Mouse (Mus musculus): ENCODE measurements around the gene Ace3.

- TF ChIP-seq CTCF (IDR thresholded peaks at IDR 0.05; ENCODE audit: control insufficient read depth, insufficient read depth, insufficient read length): no peak
- no peak for TF ChIP-seq MYOG (IDR thresholded peaks at IDR 0.05; ENCODE audit: control insufficient read depth, extremely low read depth, insufficient read length)
- no peak for TF ChIP-seq MYOD1 (IDR thresholded peaks at IDR 0.05; ENCODE audit: control insufficient read depth, insufficient read length, low read depth)
- no peak for TF ChIP-seq USF1 (IDR thresholded peaks at IDR 0.05; ENCODE audit: low read depth)
- TF ChIP-seq MAX (IDR thresholded peaks at IDR 0.05): no peak
- no peak for TF ChIP-seq CEBPB (IDR thresholded peaks at IDR 0.05; ENCODE audit: low read depth)
Observed at GRCm38 (mm10) chr11:105978232-105978631, 16.2 kb upstream of the Ace3 start.
